Mouse (Mus musculus): ENCODE measurements around the gene Eomes. TPM values are rescaled to one million over a fixed set of nuclear protein-coding genes. Genes with fewer than 3 reads are reported as not detected.

Gene Eomes
- polyA plus RNA-seq, 1 experiment from 2014 or later, result not detected

DNA sequence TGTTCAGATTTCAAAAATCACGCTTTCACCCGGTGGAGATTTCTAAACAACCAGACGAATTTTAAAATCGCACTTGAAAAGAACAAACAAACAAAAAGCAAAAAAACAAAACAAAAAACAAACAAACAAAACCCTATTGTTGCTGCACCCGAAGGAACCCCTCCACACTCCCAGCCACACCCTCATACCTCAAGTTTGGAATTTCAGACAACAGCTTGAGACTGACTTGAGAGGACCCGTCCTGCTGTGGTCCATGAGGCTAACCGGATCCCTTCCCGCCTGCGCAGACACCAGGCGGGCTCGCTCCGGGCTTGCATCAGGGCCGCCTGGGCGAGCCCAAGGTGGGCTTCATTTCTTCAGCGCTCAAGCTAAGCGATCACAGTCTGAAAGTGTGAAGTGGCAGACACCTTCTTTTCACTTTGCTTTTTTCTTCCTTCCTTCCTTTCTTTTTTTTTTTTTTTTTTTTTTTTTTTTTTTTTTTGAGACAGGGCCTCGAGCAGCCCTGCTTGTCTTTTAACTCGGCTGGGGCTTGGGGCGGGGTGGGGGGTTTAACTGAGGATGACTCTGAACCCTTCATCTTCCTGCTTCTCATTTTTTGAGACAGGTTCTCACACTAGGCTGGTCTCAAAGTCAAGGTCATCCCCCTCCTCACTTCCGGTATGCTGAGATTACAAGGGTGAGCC, 11.0 kb downstream of the Eomes start:
- ATAC-seq, result peak; percentile 12; the same call in 1 of the 2 replicates
- H3K4me1 ChIP-seq (ENCODE audit: insufficient read depth), result peaks cover 11% of the 10 kb centered on the region
- DNase-seq, result no peak
- no peak overlapping the region for H3K27ac ChIP-seq (ENCODE audit: low read depth)
- no peaks in the 10 kb centered on the region for H3K36me3 ChIP-seq (replicated peaks; ENCODE audit: insufficient read depth, low read length)
- peak overlapping the region; percentile 42 for H3K4me3 ChIP-seq (ENCODE audit: low read depth, low read length)
- H3K4me2 ChIP-seq (ENCODE audit: low read depth, low read length), result peak overlapping the region; percentile 73
- no peaks in the 10 kb centered on the region for H3K9me3 ChIP-seq (ENCODE audit: low read length)
- TF ChIP-seq EP300 (IDR thresholded peaks at IDR 0.05; ENCODE audit: low read depth), result no peak
- no peak for TF ChIP-seq CTCF (IDR thresholded peaks at IDR 0.05; ENCODE audit: low read depth)
- 2% methylated on average over 20 of the region's 20 CpGs for WGBS (ENCODE audit: insufficient replicate concordance)
- H3K9ac ChIP-seq (replicated peaks), result no peak overlapping the region
- H3K27me3 ChIP-seq (ENCODE audit: insufficient read depth, low read length), result peaks cover 53% of the 10 kb centered on the region

DNA sequence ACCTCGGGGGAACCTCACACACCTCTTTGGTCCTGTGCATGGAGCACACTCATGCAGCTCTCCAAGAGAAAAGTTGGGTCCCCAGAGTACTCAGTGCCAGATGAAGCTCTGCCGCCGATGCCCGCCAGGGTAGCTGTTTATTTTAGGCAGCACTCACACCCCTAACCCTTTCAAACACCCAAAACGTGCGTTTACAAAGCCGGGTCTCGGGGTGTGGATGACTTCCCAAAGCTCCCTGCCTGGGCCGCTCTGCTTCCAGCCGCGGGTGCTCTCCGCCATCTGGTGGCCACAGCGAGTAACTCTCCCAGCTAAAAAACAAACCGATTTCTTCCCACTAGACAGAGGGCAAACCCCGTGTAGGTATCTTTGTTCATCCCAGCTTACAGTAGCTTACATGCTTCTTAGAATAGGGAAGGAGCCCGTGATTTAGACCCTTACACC, 11.6 kb downstream of the Eomes start:
- Histone ChIP-seq H3K4me2 (ENCODE audit: low read depth, low read length) (peak overlapping the region; percentile 73), H3K4me1 (ENCODE audit: insufficient read depth) (peaks cover 11% of the 10 kb centered on the region), H3K9me3 (ENCODE audit: low read length) (no peaks in the 10 kb centered on the region), H3K4me3 (ENCODE audit: low read depth, low read length) (0 out of 2 replicates have a peak overlapping the region, but pooled peaks have one; percentile 0), H3K27ac (ENCODE audit: low read depth) (no peak overlapping the region), H3K27me3 (ENCODE audit: insufficient read depth, low read length) (peaks cover 48% of the 10 kb centered on the region), H3K36me3 (replicated peaks; ENCODE audit: insufficient read depth, low read length) (no peaks in the 10 kb centered on the region), H3K9ac (replicated peaks) (no peak overlapping the region)
- TF ChIP-seq CTCF (IDR thresholded peaks at IDR 0.05; ENCODE audit: low read depth) (peak; percentile 85), EP300 (IDR thresholded peaks at IDR 0.05; ENCODE audit: low read depth) (no peak)
- ATAC-seq, result peak; percentile 80
- WGBS (ENCODE audit: insufficient replicate concordance), result under 1% methylated on average over 16 of the region's 16 CpGs
- DNase-seq, result peak; percentile 78

DNA sequence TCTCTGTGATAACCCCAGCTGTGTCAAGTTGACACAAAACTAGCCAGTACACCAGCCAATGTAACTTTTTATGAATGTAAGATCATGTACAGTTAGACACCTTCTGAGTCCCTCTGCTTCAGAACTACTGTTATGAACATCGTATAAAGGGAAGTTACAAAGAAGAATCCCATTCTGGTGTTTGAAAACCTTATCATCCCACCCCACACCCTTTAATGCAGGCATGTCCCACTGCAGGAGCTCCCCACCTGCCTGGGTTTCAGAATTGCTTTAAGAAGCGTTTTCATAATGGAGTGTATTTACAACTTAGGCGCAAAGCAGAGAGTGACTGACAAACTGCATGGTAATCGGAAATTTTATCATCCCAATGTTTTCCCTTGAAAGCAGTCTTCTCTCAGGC, 13.2 kb downstream of the Eomes start:
- DNase-seq (no peak), ATAC-seq (no peak)
- Histone ChIP-seq H3K27ac (ENCODE audit: low read depth) (no peak overlapping the region), H3K4me3 (ENCODE audit: low read depth, low read length) (no peak overlapping the region), H3K9ac (replicated peaks) (no peak overlapping the region), H3K27me3 (ENCODE audit: insufficient read depth, low read length) (peaks cover 35% of the 10 kb centered on the region), H3K4me1 (ENCODE audit: insufficient read depth) (peaks cover 11% of the 10 kb centered on the region), H3K9me3 (ENCODE audit: low read length) (no peaks in the 10 kb centered on the region), H3K4me2 (ENCODE audit: low read depth, low read length) (no peak overlapping the region), H3K36me3 (replicated peaks; ENCODE audit: insufficient read depth, low read length) (no peaks in the 10 kb centered on the region)
- TF ChIP-seq EP300 (IDR thresholded peaks at IDR 0.05; ENCODE audit: low read depth) (no peak), CTCF (IDR thresholded peaks at IDR 0.05; ENCODE audit: low read depth) (no peak)
- 63% methylated on average over 4 of the region's 4 CpGs for WGBS (ENCODE audit: insufficient replicate concordance)

DNA sequence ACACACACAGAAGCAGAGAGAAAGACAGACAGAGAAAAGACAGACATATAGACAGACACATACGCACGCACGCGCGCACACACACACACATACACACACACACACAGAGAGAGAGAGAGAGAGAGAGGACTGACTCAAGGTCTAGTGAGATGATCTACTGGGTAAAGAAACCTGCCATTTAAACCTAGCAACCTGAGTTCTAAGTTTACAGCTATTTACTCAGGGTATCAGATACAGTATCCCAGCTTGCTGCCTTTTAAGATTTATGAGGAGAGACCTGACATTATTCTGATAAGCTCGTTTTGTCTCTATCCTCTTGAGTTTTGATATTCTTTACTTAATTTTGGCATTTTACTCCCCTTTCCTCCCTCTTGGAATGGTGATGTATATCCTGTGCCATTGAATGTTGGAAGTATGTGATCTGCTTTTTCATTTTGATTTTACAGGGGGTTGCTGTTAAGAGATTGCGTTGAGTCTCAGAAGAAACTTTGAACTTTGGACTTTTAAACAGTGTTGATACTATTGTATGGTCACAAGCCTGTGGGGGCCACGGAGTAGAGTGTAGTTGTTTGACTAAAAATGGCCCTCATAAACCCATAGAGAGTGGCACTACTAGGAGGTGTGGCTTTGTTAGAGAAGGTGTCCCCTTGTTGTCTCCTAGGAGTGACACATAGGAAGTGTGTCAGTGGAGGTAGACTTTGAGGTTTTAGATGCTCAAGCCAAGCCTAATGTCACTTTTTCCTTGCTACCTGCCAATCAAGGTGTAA, 15.1 kb downstream of the Eomes start:
- no peak overlapping the region for H3K4me2 ChIP-seq (ENCODE audit: low read depth, low read length)

DNA sequence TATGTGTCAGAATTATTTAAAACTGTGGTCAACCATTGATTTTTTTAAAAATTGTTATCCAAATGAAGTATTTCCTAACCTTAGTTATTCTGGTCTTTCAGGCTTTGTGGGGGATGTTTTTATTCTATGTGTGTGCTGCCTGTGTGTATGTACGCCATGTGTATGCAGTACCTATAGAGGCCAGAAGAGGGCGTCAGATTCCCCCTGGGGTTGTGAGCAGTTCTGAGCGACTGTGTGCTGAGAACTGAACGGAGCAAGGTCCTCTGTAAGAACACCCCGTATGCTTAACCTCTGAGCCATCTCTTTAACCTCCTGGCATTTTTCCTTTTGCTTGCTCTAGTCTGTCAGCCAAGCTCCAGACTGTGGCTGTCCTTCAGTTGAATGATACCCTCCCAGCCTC, 16.1 kb downstream of the Eomes start:
- WGBS (ENCODE audit: insufficient replicate concordance), result 81% methylated on average over 5 of the region's 5 CpGs
- Histone ChIP-seq H3K9ac (replicated peaks) (no peak overlapping the region), H3K4me1 (ENCODE audit: insufficient read depth) (no peaks in the 10 kb centered on the region), H3K27me3 (ENCODE audit: insufficient read depth, low read length) (peaks cover 6% of the 10 kb centered on the region), H3K4me2 (ENCODE audit: low read depth, low read length) (no peak overlapping the region), H3K9me3 (ENCODE audit: low read length) (no peaks in the 10 kb centered on the region), H3K4me3 (ENCODE audit: low read depth, low read length) (no peak overlapping the region), H3K36me3 (replicated peaks; ENCODE audit: insufficient read depth, low read length) (no peaks in the 10 kb centered on the region), H3K27ac (ENCODE audit: low read depth) (no peak overlapping the region)
- ATAC-seq (no peak), DNase-seq (no peak)
- TF ChIP-seq CTCF (IDR thresholded peaks at IDR 0.05; ENCODE audit: low read depth) (peak; percentile 24), EP300 (IDR thresholded peaks at IDR 0.05; ENCODE audit: low read depth) (no peak)

More for the DNA sequence above, 15.1 kb downstream of the Eomes start:
- TF ChIP-seq CTCF (IDR thresholded peaks at IDR 0.05; ENCODE audit: low read depth), result no peak
- no peak for TF ChIP-seq EP300 (IDR thresholded peaks at IDR 0.05; ENCODE audit: low read depth)
- Histone ChIP-seq H3K4me1 (ENCODE audit: insufficient read depth) (peaks cover 5% of the 10 kb centered on the region; the same call in 1 of the 2 replicates), H3K36me3 (replicated peaks; ENCODE audit: insufficient read depth, low read length) (no peaks in the 10 kb centered on the region), H3K4me3 (ENCODE audit: low read depth, low read length) (no peak overlapping the region), H3K9ac (replicated peaks) (no peak overlapping the region), H3K27ac (ENCODE audit: low read depth) (no peak overlapping the region), H3K27me3 (ENCODE audit: insufficient read depth, low read length) (peaks cover 15% of the 10 kb centered on the region), H3K9me3 (ENCODE audit: low read length) (no peaks in the 10 kb centered on the region)
- whole genome bisulfite sequencing (ENCODE audit: insufficient replicate concordance), result 78% methylated on average over 8 of the region's 8 CpGs
- DNase-seq (no peak), ATAC-seq (no peak)

DNA sequence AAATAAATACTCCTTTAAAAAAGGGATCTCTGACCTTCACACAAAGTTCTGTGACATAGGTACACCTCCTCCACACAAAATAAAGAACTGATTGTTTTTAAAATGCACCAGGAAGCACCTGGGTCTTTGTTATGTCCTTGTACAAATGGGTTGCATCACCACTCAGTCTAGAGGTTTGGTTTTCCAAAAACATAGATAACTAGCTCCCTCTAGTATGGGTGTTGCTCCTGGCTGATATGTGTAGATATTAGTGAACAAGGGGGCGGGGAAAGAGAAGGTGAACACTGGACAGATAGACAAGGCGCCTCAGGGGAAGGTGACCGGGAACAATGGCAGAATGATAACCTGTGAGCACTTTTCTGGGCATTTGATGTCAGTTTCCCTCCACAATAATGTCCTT, 17.9 kb downstream of the Eomes start:
- no peaks in the 10 kb centered on the region for H3K4me1 ChIP-seq (ENCODE audit: insufficient read depth)
- no peak overlapping the region for H3K4me2 ChIP-seq (ENCODE audit: low read depth, low read length)
- ATAC-seq (no peak), DNase-seq (no peak)
- no peak overlapping the region for H3K4me3 ChIP-seq (ENCODE audit: low read depth, low read length)
- WGBS (ENCODE audit: insufficient replicate concordance), result 65% methylated on average over 3 of the region's 3 CpGs
- TF ChIP-seq CTCF (IDR thresholded peaks at IDR 0.05; ENCODE audit: low read depth) (no peak), EP300 (IDR thresholded peaks at IDR 0.05; ENCODE audit: low read depth) (no peak)
- no peak overlapping the region for H3K9ac ChIP-seq (replicated peaks)
- H3K36me3 ChIP-seq (replicated peaks; ENCODE audit: insufficient read depth, low read length), result no peaks in the 10 kb centered on the region
- H3K27ac ChIP-seq (ENCODE audit: low read depth), result no peak overlapping the region
- H3K27me3 ChIP-seq (ENCODE audit: insufficient read depth, low read length), result no peaks in the 10 kb centered on the region
- no peaks in the 10 kb centered on the region for H3K9me3 ChIP-seq (ENCODE audit: low read length)

Measured in liver, postnatal 0 days (tissue).